Mouse (Mus musculus): ENCODE measurements around the gene Jak2.

DNA sequence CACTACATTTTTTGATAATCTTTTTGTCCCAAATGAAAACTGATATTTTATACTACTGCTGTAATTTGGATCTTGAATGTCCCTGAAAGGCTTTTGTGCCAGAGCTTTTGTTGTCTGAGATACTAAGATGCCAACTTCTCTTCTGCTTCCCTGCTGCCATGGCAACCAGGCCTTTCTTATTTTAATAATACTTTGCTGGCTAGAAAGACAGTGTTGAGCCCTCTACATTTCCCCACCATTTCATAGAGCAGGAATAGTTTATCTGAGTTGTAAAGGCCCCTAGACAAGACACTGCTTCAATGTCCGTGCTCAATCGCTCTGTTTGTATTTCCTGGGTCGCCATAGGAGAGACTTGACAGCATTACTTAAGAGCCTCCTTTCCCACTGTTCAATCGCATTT lies 3.0 kb downstream of the Jak2 start:
- TF ChIP-seq GATA1 (IDR thresholded peaks at IDR 0.05; ENCODE audit: low read length) = no peak
- TF ChIP-seq TAL1 (IDR thresholded peaks at IDR 0.05; ENCODE audit: low read length) = no peak
